Mouse (Mus musculus) layer of hippocampus, postnatal 14 days (tissue): ENCODE data around the gene Slc22a4. TPM values are rescaled to one million over a fixed set of nuclear protein-coding genes. Genes with fewer than 3 reads are reported as not detected.
A peak's percentile ranks its signal among the peaks of the same experiment; 100 is the strongest.
"Not testable (repeated sequence)": the region's sequence is repeated elsewhere in the genome, so short reads cannot be mapped to it uniquely, and the experiment has no call there.

ENCODE experiments used
- DNase-seq, 2 experiments: peaks; one replicate each; pipeline ENCODE4 v3.0.0; 2021 to 2022; ENCODE audit warnings: low spot score in 2 of 2, mixed read lengths in 1 of 2
- total RNA-seq, 2 experiments: library from RNA; stranded (reverse); gene quantifications; 2 replicates each; pipeline ENCODE4 v1.2.3; 2021

The Slc22a4 gene
- total RNA-seq, 2 experiments from 2014 or later = 7.2 to 7.3 TPM

- DNase-seq = no peak
Observed at GRCm38 (mm10) chr11:54007717-54008116, 20.2 kb downstream of the Slc22a4 start.

GRCm38 (mm10) chr11:54006901-54007300 lies 21.0 kb downstream of the Slc22a4 start:
- peak in 1 of 2 experiments; percentile 30 for DNase-seq

DNA sequence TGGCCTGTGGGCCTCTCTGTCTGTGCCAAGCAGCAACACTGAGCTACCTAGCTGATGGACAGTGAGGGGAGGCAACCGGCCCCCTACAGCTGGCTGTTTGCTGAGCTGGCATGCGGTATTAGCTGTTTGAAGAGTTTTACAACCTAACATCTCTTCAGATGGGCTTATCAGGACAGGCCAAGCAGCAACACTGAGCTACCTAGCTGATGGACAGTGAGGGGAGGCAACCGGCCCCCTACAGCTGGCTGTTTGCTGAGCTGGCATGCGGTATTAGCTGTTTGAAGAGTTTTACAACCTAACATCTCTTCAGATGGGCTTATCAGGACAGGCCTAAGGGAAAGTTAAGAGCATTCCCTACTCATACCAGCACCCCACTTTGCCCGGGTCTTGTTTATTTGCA lies 21.5 kb downstream of the Slc22a4 start:
- not testable (repeated sequence) for DNase-seq

DNA sequence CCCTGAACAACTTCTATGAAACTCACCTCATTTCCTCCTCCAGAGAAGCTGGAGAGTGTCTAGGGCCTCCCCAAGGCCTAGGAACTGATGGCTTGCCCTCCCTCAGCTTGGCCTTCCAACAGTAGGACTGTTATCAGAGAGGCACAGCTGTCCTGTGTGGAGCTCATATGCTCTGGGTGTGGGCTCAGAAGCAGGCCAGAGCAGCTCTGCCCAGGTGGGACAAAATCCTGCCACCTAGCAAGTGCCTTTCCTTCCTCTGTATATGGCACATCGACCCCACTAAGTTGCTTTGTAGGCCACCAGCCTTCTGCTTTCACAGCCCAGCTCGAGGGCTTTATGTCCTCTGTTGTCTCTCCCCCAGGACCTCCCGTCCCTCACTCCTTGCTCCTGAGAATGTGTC lies 23.2 kb downstream of the Slc22a4 start:
- no peak for DNase-seq

DNA sequence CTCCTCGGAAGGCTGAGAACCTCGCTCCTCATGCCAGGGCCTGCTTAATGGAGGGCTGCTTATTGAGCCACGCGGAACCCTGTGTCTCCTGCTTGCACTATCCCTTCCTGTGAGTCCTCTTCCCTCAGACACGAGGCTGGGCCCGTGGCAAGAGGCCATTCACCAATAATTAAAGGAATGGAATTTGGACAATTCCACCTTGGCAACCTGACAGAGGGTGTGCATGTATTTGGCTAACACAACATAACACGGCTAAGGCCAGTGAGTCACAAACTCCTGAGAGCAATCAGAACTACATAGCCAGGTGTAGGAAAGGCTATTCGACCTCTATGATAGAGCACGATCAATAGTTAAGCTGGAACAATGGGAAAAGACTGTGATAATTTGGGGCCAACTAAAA lies 23.7 kb downstream of the Slc22a4 start:
- no peak for DNase-seq

DNA sequence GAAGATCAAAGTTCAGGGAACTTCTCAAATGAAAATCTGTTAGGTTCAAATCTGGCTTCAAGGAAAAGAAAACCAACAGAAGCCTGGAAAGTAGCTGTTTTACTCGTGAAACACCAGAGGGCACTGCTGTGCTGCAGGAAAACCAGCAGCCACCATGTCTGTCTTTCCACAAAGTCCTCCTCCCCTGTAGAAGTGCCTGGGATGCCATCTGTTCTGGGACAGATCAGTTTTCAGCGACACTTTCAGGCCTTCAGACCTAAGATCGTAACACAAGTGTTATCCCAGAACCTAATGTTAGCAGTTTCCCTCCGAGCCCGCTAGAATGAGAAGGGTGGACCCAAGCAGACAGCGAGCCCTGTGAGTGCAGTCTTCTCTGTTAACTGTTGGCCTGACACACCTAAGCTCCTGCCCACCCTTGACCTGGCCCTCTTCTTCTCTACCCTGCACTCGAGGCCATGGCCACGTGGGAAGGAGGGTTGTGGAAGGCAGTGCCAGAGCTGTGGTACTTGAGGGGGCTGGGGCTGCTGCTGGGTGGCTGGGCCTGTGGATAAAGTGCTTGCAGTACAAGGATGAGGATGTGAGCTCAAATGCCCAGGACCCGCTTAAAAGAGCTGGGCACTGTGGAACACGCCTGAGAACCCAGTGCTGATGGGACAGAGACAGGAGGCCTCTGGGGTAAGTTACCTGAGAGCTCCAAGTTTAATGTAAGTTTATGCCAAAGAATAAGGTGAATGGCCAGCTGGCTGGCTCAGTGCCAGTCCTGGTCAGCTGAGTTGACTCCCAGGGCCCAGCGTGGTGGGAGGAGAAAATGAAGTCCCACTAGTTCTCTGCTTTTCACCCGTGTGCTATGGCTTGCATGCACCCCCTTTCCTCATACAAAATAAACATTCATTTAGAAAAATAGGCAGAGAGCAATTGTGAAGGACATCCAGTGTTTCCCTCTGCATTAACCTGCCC lies 24.9 kb downstream of the Slc22a4 start:
- peak; percentile 56 to 82 for DNase-seq

GRCm38 (mm10) chr11:54002147-54002760 lies 25.6 kb downstream of the Slc22a4 start:
- DNase-seq = peak; percentile 66 to 69

GRCm38 (mm10) chr11:53997661-53998060 lies 30.2 kb downstream of the Slc22a4 start:
- DNase-seq = no peak

DNA sequence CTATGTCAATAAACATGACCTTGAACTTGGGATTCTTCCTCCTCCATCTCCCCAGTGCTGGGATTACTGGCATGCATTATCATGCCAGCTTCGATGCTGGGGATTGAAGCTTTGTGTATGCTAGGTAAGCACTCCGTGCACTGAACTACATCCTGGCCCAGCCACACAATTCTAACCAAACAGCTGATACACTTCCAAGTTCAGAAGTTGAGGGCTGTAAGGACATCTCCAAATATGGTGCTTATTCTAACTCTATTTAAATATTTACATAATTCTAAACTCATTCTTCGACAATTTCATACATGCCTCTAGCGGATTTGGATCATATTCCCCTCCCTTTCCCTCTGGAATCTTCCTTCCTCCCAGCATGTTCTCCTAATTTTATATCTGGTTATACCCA lies 35.6 kb downstream of the Slc22a4 start:
- DNase-seq = no peak

DNA sequence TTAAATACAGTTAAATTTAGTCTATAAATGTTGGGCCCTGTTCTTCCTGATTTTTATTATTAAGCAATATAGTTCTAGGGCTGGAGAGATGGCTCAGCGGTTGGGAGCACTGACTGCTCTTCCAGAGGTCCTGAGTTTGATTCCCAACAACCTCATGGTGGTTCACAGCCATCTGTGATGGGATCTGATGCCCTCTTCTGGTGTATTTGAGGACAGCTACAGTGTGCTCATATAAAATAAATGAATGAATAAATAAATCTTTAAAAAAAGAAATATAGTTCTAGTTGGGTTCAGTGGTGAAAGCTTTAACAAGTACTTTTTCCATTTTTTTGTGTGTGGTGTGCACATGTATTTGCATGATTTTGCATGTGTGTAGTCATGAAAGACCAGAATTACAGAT lies 38.7 kb downstream of the Slc22a4 start:
- no peak for DNase-seq

DNA sequence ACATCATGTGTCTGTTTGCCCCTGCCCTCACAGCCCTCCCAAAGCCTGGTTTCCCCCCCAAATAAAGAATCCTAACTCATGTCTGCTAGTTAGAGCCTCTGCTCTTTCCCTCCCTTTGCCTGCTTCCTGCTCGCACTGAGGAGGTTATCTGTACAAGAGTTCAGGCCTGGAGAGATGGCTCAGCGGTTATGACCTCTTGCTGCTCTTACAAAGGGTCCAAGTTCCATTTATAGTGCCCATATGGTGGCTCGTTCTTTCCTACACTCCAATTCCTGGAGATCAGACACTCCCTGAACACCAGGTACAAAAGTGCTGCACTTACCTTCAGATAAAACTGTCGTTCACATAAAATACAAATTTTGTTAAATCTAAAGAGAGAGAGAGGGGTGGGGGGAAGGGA lies 39.8 kb downstream of the Slc22a4 start:
- DNase-seq = no peak

DNA sequence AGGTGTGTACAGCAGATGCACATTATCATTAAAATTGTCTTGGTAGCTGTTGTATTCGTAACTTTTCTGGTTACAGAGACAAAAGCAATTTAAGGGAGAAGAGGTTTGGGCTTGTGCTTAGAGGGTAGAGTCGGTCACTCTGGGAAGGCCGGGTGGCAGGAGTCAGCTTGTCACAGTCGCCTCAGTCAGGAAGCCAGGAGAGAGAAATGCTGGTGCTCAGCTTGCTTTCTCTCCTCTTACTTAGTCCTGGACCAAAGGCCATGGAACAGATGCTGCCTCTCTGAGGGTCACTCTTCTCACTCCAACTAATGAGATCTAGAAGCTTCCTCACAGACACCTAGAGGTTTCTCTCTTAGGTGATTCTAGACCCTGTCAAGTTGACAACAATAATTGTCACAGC lies 46.5 kb downstream of the Slc22a4 start:
- DNase-seq = no peak

- DNase-seq = peak; percentile 45 to 47
Observed at GRCm38 (mm10) chr11:53979788-53980621, 47.9 kb downstream of the Slc22a4 start, which contains the start of gene Slc22a21. Gene Slc22a21 (minus strand): TSS chr11:53980332.

DNA sequence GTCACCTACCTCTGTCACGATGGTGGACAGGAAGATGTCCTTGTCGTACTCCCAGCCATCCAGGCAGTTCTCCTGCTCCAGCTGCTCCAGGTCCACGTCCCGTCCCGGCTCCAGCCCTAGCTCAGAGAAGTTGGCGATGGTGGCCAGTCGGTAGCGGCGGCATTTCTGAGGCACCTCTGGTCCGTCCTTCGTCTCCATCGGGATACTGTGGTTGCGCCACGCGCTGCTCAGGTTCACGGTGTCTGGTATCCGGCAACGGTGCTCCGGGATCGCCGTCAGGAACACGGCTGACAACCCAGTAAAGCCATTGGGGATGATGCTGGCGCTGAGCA lies 48.5 kb downstream of the Slc22a4 start:
- DNase-seq = not testable (repeated sequence)

DNA sequence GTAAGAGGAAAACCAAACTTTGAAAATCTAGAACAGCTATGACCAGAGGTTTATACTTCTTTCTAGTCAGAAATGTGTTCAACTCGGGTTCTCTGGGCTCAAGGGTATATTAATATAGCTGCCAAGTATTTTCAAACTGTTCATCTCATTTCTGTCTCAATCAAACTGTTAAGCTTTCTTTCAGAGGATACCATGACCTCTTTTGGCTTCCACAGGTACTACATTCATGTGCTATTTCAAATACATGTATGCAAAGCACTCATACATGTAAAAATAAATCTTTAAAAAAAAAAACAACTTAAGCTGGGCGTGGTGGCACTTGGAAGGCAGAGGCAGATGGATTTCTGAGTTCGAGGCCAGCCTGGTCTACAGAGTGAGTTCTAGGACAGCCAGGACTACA lies 50.2 kb downstream of the Slc22a4 start:
- DNase-seq = no peak

- no peak for DNase-seq
Observed at GRCm38 (mm10) chr11:53975559-53975958, 52.3 kb downstream of the Slc22a4 start.

GRCm38 (mm10) chr11:53958984-53959383 lies 68.9 kb downstream of the Slc22a4 start:
- DNase-seq = peak in 1 of 2 experiments; percentile 15

DNA sequence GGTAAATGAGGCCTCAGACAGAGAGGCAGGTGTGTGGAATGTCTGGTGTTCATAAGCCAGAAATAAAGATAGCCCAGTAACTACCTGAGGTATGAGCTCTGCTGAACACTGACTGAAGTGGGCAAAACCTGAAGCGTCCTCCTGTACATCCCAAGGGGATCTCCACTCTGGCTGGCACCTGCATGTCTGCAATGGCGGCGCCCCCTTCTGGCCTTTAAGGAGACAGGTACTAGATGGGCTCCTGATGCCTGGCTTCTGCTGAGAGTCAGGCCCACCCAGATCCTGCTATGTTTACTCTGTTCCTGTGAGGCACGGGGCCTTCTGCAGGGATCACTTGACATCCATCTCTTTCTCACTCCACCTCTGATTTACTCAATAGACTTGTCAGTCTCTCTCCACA lies 69.7 kb downstream of the Slc22a4 start:
- not testable (repeated sequence) for DNase-seq

GRCm38 (mm10) chr11:53956636-53957035 lies 71.3 kb downstream of the Slc22a4 start:
- DNase-seq = no peak

GRCm38 (mm10) chr11:53954653-53955052 lies 73.2 kb downstream of the Slc22a4 start:
- DNase-seq = no peak

GRCm38 (mm10) chr11:53950133-53950532 lies 77.8 kb downstream of the Slc22a4 start:
- not testable (repeated sequence) for DNase-seq
